25 mouse cellular contexts compared by ENCODE assay signal in genomic region chr17:78968500-78968899, GRCm38 (mm10).
"Had no signal": no experiment of that assay in that cellular context is flagged by ENCODE, and none has a peak within 500 bp of the region (broad histone marks: within the 10 kb centered on the region; RNA-seq: fewer than 3 reads in every experiment).

No protein-coding gene starts in this region.

- H3K9ac ChIP-seq: heart, embryonic 13.5 days; heart, embryonic 15.5 days; hindbrain, embryonic 12.5 days; hindbrain, embryonic 14.5 days; intestine, embryonic 15.5 days; limb, embryonic 12.5 days; liver, embryonic 13.5 days had no signal

- H3K27me3 ChIP-seq: heart, embryonic 13.5 days; heart, embryonic 15.5 days; hindbrain, embryonic 12.5 days; intestine, embryonic 15.5 days; limb, embryonic 12.5 days; liver, embryonic 13.5 days had no signal

- H3K27ac ChIP-seq: gastrocnemius, adult 2 months; heart, adult 2 months; heart, embryonic 13.5 days; heart, embryonic 15.5 days; hindbrain, embryonic 10.5 days; hindbrain, embryonic 12.5 days; hindbrain, embryonic 14.5 days; intestine, embryonic 15.5 days; left cerebral cortex, adult 2 months; limb, embryonic 10.5 days; limb, embryonic 12.5 days; liver, embryonic 13.5 days had no signal

- H3K4me3 ChIP-seq: gastrocnemius, adult 2 months; heart, adult 2 months; heart, embryonic 13.5 days; heart, embryonic 15.5 days; hindbrain, embryonic 10.5 days; hindbrain, embryonic 12.5 days; intestine, embryonic 15.5 days; left cerebral cortex, adult 2 months; limb, embryonic 10.5 days; limb, embryonic 12.5 days; liver, embryonic 13.5 days had no signal

- ATAC-seq: hindbrain, embryonic 16.5 days; inflammation-experienced regulatory T-cells, adult 6 months; intestine, embryonic 15.5 days; intestine, postnatal 0 days had no signal

- DNase-seq: gastrocnemius, adult 2 months; gastrocnemius, postnatal 10 days; gastrocnemius, postnatal 25 days; heart, adult 2 months; heart, postnatal 4 days; kidney, adult 18-20 months; kidney, adult 8-10 months; kidney, postnatal 10 days; kidney, postnatal 25 days; kidney, postnatal 4 days; liver; liver, embryonic 13.5 days had no signal

- H3K4me2 ChIP-seq: heart, embryonic 11.5 days; heart, embryonic 13.5 days; heart, embryonic 15.5 days; hindbrain, embryonic 12.5 days; hindbrain, embryonic 14.5 days; intestine, embryonic 15.5 days; limb, embryonic 12.5 days; liver, embryonic 13.5 days had no signal

- H3K4me1 ChIP-seq: heart, embryonic 15.5 days; hindbrain, embryonic 10.5 days; hindbrain, embryonic 12.5 days; intestine, embryonic 15.5 days; limb, embryonic 10.5 days; limb, embryonic 12.5 days; liver, embryonic 13.5 days had no signal

- H3K9me3 ChIP-seq: heart, embryonic 13.5 days; heart, embryonic 15.5 days; hindbrain, embryonic 10.5 days; hindbrain, embryonic 12.5 days; intestine, embryonic 15.5 days; limb, embryonic 10.5 days; limb, embryonic 12.5 days; liver, embryonic 13.5 days had no signal
